Mouse (Mus musculus): ENCODE data around the gene Fmo6.

The Fmo6 gene

DNA sequence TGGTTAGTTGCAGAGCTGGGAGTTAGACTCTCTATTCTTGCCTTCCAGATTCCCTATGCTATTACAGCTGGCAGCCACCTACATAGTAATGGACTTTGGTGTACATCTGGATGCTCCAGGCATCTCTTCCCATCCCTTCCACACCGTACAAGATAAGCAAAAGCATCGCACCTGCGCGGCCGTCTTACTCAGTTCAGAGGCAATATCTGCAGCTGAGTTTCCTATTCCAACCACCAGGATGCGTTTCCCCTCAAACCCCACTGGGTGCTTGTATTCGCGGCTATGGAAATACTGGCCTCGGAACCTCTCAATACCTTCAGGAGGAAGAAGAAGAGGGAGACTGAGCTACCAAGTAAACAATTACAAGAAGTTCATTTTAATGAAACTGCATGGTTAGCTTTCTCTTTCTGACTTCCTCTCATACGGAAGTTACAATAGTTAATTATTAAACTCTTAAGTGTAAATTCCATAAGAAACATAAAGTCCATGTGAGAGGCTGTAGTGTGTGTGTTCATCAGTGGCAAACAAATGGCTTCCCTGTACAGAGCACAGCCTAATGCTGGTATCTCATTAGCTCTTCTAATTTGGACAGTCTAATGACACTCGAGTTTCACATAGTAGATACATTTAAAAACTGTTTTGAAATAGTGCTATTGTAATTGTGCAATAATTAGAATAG is 51.0 kb downstream of the Fmo6 start:
- no peak for TF ChIP-seq GATA4 (IDR thresholded peaks at IDR 0.05; ENCODE audit: insufficient replicate concordance, low read length)

DNA sequence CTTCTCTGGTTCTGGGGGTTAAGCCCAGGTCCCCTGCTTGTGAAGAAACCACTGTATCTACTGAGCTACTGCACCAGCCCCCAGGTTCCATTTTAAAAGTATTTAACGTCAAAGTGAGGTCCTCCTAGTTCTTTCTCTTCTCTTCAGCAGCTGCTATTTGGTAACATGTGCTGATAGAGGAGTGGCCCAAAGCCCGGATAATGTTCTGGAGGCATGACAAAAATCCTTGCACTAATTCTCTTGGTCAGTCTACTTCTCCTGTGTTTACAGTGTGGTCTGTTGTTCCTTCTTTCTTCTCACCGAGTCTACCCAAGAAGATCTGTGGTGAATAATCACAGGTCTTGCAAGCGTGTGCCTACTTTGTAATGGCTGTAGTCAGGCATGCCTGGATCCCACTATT is 54.6 kb downstream of the Fmo6 start:
- TF ChIP-seq GATA4 (IDR thresholded peaks at IDR 0.05; ENCODE audit: insufficient replicate concordance, low read length), result no peak

DNA sequence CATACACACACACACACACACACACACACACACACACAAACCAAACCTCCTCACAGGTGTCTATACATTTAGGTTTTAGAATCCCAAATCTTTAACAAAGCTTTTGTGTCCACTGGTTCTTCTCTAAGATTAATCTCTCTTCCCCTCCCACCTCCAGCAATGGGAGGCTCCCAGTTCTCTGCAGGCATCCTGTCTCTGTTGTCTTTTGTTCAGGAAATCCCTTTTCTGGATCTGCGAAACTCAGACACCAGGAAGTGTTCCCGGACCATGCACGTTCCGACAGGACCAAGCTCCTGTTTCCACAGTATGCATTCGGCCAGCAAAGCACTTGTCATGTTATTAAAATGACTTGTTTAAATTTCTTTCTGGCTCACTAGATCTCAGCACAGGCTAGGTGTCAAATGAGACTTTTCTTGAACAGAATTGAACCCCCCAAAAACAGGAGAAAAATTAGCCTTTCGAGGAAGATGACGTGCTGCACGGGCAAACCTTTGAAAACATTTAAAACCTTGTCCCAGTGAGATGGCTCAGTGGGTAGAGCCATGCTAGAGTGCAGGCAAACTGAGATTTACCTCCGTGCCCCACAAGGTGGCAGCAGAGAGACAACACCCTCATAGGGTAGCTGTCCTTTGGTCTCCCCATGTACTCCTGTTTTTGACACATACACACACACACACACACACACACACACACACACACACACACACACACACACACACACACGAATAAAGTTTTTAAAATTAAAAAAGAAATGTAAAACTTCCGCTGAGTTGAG is 57.5 kb downstream of the Fmo6 start:
- no peak for TF ChIP-seq GATA4 (IDR thresholded peaks at IDR 0.05; ENCODE audit: insufficient replicate concordance, low read length)

GRCm38 (mm10) chr1:162875091-162875490 is 62.2 kb downstream of the Fmo6 start:
- peak; percentile 15; the same call in 1 of the 2 replicates for TF ChIP-seq GATA4 (IDR thresholded peaks at IDR 0.05; ENCODE audit: insufficient replicate concordance, low read length)

DNA sequence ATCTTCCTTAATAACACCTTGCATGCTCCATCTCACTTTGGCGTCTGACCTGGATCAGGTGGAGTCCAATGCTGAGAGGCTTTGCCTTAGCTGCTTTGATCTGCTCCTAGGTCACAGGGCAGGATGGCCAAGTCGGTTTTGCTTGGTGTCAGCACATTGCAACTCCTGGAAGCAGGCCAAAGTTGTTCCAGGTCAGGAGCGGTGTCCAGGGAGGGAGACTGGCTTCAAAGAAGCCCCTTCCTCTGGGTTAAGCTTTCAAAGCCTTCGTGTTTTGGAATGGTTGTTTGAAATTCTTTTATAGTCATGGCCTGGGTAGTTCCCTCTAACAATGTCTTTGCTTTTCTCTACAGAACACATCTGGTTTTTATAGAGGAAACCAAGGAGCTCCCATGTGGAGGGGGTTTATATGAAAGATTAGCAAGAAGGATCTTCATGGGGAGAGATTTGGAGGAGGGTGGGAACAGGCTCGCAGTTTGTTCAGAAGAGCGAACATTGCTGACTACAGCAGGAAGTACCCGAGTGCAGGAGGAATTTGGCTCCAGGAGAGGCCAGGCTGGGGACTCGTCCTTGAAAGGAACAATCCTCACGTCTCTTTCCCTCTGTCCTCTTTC is 65.5 kb downstream of the Fmo6 start:
- TF ChIP-seq GATA4 (IDR thresholded peaks at IDR 0.05; ENCODE audit: insufficient replicate concordance, low read length), result no peak

- TF ChIP-seq GATA4 (IDR thresholded peaks at IDR 0.05; ENCODE audit: insufficient replicate concordance, low read length), result 0 out of 2 replicates have a peak, but pooled peaks have one; percentile 5
Measured at GRCm38 (mm10) chr1:162870978-162871377, 66.3 kb downstream of the Fmo6 start.

- no peak for TF ChIP-seq GATA4 (IDR thresholded peaks at IDR 0.05; ENCODE audit: insufficient replicate concordance, low read length)
Measured at GRCm38 (mm10) chr1:162867396-162867795, 69.9 kb downstream of the Fmo6 start.

Data from liver, adult (tissue).